Mouse (Mus musculus) layer of hippocampus, postnatal 25 days (tissue): ENCODE measurements around the gene Olfr828. TPM values are rescaled to one million over a fixed set of nuclear protein-coding genes. Genes with fewer than 3 reads are reported as not detected.

ENCODE experiments used
- DNase-seq, 2 experiments: peaks; one replicate each; pipeline ENCODE4 v3.0.0; 2022; ENCODE audit warnings: mixed read lengths in 2 of 2, low spot score in 1 of 2; ENCODE audit errors: extremely low spot score in 1 of 2
- total RNA-seq, 2 experiments: library from RNA; stranded (reverse); gene quantifications; 2 replicates each; pipeline ENCODE4 v1.2.3; 2021

Olfr828 gene
- not detected for total RNA-seq

DNA sequence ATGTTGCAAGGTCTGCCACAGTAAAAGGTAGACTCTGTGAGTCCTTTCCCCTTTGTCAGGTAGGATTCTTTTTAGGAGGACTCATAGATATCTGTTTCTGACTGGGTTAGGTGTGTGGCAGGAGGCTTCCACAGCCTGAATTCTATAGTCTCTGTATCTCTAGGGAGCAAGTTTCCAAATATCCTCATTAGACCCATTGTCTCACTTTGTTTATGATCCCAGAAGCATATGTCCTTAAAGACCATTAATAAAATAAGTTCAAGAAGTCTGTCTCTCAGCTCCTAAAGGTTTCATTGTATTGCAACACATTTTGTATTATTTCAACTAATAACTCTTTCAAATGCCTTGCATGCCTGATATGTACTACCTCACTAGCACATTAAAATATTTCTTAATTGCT is at the start of gene Olfr828:
TSS of gene Olfr828 (minus strand) at position 101 of the 400 bp plus-strand sequence.
- no peak for DNase-seq

DNA sequence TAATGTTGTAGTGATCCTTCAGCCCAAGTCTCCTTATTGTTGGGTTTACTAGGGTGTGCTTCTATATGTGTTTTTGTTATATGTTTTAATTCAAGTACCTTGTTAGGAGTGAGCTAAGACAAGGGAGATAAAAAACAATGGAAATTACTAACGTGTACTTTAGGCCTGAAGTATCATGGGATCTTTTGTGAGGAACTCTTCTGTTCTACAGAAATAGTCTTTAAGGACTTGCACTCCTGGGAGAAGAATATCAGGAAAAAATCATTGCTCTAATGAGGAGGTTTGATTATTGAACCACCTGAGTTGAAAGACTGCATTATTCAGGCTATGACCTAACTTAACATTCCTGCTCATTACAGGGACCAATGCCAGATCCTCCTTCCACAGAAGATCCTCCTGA is 35.3 kb upstream of the Olfr828 start, which contains the start of gene Olfr829:
TSS of gene Olfr829 (plus strand) at position 301 of the 400 bp plus-strand sequence.
- DNase-seq: no peak

DNA sequence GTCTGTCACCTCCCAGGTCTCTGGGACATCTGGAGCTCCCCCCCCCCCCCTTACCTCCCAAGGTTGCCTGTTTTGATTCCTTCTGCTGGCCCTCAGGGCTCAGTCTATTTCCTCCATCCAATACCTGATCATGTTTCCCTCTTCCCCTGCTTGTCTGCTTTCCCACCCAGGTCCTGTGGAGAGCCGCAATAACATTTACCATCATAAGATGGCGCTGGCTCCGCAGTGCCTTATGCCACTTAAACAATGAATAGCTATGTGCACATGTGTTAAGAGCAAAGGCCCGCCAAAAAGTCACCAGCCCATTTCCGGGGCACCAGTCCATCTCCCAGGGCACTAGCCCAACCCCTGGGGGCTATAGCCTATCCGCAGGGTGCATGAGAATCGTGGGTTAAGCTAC is 34.0 kb downstream of the Olfr828 start:
- no peak for DNase-seq

DNA sequence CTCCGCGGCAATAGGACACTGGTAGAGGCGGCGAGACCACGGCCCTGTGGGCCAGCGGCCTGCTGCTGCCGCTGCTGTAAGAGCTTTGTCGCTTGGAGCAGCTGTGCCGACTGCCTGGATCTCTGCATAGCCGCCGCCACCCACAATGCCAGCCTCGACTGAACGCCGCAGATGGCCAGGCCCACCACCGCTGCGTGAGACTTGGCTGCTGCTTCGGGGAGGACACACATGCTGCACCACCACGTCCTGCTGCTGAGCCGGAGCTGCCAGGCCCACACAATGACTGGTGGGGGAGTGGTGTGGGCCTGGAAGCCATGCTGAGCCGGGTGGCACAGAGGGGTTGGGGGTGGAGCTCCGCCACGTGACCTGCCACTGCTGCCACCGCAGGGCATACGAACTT is 39.9 kb downstream of the Olfr828 start:
- peak; percentile 8 to 25 for DNase-seq

DNA sequence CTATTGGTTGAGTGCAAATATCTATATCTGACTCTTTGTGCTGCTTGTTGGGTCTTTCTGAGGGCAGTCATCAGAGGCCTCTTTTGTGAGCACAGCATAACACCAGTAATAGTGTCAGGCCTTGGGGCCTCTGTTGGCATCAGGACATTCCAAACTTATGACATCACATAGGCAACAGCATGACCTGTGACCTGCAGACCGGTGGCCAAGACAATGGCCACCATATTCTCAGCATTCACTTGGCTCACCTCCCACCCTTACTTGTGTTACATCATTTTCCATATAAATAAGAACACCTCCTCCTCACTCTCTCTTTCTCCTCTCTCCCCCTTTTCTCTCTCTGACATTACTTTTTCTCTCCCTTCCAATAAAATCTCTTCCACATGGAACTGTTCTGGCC is 40.3 kb downstream of the Olfr828 start:
- DNase-seq: no peak

Other genes with a start within 250 kb of the Olfr828 start
- not detected for gene Muc16, start 145.0 kb downstream of the Olfr828 start, total RNA-seq
- gene Olfr24, start 55.5 kb downstream of the Olfr828 start, total RNA-seq: not detected
- gene Olfr829, start 35.4 kb upstream of the Olfr828 start, total RNA-seq: not detected
- not detected for gene Olfr830, start 55.2 kb upstream of the Olfr828 start, total RNA-seq
- gene Olfr832, start 117.6 kb upstream of the Olfr828 start, total RNA-seq: not detected
- not detected for gene Olfr834, start 168.5 kb upstream of the Olfr828 start, total RNA-seq
- gene Olfr835, start 213.2 kb upstream of the Olfr828 start, total RNA-seq: not detected